Mouse (Mus musculus): Measurements from ENCODE around the gene Eapp.
"Not testable (repeated sequence)": the region's sequence is repeated elsewhere in the genome, so short reads cannot be mapped to it uniquely, and the experiment has no call there.

Eapp gene

DNA sequence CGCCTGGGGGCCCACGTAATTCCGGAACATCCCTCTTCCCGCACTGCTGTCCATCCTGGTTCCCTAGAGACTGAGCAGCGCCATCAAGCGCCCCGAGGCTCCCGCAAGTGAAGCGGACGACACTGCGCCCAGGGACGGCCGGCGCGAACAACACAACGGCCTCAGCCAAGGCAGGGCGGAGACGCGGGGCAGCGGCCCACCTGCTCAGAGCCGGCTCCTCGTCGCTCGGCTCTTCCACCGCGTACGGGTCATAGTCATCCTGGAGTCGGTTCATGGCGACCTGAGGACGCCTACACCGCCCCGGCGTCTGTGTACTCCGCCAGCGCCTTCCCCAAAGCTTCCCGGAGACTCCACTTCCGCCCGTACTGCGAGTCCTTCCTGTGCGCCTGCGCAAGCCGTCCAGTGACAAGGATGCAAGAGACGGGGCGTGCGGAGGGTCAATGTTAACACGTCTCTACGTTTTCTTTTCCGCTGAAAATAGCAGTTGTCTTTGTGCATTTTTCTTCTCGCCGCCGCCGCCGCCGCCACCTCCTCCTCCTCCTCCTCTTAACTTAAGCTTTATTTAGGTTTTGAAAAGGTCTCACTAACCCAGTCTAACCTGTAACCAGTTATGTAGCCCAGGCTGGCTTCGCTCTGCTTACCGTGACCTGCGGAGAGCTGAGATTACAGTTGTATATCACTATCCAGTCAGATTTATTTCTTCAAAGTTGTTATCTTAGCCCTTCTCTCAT is at the start of gene Eapp:
Gene Eapp, minus strand, starts transcription at position 387 of the 731 bp plus-strand sequence.
- DNase-seq (ENCODE audit: low spot score in 2 of 2) = peak; percentile 94 to 96

DNA sequence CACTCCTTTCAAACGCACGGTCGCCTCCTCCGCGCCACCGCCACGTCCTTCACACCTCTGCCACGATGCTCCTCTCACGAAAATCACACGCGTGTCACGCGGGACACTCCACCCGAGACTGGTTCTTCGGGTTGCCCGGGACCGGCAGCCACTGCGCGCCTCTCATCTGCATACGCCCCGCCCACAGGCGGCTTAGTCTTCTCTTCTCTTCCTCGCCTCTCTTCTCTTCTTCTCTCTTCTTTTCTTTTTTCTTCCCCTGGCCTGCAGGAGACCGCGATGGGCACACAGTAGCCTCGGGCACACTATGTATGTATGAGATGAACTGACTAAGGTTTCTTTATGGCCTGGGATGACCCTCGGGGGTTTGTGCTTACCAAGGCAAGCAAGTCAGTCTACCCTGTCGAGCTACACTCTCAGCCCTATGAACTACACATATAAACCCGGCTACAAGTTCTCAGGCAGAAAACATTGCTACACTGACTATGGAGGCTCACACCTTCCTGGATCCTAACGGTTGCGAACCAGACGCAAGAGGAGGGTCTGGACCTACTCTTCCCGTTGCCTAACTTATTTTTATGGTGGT is 43.1 kb upstream of the Eapp start:
- peak; percentile 15 to 24 for DNase-seq (ENCODE audit: low spot score in 2 of 2)

DNA sequence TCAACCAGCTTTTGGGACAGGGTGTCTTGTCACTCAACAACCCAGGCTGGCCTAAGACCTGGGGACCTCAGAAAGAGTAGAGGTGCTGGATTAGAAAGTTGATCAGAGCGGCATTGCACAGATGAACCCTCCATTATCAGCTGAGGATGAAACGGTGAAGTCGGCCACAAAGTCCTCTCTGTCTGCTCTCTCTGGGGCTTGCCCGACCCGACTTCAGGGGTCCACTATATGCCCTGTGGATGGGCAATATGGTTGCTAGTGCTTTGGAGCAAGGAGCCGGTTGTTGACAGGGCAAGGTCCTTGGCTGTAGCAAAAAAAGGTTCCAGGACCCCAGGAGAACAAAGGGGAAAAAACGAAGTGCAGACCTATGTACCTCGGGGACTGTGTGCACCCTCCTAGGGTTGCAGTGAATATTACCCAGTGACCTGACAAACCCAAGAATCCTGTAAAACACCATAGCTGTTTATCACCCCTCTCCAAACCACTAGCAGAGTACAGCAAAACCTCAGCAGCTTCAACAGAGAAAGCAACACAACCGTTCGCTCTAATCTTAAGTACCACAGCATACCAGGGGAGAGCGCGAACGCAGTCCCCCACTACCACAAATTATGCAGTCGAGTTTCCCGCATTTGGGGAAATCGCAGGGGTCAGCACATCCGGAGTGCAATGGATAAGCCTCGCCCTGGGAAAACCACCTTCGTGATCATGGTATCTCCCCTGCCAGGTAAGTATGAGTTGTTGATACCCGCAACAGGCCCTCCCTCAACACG is 42.4 kb upstream of the Eapp start:
- not testable (repeated sequence) for DNase-seq (ENCODE audit: low spot score in 2 of 2)

DNA sequence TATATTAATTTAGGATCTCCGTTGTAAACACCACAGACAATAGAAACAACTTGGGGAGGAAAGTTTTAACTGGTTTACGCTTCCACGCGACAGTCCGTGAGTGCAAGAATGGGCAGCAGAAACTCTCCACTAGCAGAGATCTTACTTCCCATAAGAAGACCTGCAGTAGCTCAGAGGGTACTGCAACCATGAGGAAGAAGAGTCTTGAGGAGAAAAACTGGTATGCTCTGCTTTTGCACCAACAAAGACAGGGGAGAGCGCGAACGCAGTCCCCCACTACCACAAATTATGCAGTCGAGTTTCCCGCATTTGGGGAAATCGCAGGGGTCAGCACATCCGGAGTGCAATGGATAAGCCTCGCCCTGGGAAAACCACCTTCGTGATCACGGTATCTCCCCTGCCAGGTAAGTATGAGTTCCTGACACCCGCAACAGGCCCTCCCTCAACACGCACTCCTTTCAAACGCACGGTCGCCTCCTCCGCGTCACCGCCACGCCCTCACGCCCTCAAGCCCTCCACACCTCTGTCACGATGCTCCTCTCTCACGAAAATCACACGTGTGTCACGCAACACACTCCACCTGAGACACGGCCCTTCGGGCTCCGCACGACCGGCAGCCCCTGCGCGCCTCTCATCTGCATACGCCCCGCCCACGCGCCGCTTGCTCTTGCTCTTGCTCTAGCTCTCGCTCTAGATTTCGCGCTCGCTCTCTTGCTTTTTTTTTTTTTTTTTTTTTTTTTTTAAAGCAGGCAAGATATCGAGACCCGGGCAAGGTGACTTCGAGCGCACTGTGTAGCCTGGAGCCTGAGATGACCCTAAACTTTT is 38.8 kb upstream of the Eapp start:
- DNase-seq (ENCODE audit: low spot score in 2 of 2) = not testable (repeated sequence)

DNA sequence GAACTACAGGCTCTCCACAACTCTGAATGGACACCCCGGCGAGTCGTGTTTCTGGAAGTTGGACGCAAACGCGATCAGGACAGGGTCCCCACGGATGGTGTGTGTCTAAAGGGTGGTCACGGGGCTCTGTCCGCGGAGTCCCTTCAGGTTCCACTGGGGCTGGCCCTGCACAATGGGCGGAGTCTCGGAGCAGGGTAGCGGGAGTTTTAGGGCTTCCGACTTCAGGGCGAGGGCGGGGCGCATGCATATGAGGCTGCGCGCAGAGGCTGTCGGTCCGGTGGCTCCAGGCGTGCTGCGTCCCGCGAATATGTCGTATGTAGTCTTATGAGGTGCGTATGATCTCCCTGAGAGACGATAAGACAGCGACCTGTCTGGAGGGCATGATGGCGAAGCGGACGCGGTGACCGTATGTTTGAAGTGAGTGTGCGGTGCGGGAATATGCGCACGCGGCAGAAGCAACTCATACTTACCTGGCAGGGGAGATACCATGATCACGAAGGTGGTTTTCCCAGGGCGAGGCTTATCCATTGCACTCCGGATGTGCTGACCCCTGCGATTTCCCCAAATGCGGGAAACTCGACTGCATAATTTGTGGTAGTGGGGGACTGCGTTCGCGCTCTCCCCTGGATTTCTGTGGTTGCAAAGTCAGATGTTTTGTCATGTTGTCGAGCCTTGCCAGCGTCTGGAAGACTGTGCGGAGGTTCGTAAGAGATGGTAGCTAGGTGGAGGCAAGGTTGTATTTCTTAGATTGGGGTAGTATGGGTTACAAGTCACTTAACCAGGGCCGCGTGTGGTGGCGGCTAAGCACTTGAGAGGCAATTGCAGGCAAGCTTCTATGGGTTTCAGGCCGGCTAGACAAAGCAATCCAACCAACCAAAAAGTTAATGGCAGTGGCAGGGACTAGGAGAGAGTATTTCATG is 33.7 kb upstream of the Eapp start:
- not testable (repeated sequence) for DNase-seq (ENCODE audit: low spot score in 2 of 2)

DNA sequence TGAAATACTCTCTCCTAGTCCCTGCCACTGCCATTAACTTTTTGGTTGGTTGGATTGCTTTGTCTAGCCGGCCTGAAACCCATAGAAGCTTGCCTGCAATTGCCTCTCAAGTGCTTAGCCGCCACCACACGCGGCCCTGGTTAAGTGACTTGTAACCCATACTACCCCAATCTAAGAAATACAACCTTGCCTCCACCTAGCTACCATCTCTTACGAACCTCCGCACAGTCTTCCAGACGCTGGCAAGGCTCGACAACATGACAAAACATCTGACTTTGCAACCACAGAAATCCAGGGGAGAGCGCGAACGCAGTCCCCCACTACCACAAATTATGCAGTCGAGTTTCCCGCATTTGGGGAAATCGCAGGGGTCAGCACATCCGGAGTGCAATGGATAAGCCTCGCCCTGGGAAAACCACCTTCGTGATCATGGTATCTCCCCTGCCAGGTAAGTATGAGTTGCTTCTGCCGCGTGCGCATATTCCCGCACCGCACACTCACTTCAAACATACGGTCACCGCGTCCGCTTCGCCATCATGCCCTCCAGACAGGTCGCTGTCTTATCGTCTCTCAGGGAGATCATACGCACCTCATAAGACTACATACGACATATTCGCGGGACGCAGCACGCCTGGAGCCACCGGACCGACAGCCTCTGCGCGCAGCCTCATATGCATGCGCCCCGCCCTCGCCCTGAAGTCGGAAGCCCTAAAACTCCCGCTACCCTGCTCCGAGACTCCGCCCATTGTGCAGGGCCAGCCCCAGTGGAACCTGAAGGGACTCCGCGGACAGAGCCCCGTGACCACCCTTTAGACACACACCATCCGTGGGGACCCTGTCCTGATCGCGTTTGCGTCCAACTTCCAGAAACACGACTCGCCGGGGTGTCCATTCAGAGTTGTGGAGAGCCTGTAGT is 23.4 kb upstream of the Eapp start:
- DNase-seq (ENCODE audit: low spot score in 2 of 2) = not testable (repeated sequence)

DNA sequence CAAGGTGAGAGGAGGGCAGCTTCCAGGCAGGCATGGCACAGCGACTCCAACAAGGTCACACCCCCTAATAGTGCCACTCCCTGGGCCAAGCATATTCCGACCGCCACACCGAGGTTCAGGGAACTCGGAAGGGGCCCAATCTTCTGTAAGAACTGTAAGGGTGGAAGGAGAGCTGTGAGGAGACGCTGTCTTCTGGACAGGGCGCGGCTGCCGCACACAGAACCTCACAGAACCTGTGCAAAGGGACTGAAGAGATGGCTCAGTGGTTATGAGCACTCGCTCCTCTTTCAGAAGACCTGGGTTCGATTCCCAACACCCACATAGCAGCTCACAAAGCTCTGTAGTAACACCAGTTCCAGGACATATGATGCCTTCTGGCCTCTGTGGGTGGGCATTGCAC is 21.8 kb upstream of the Eapp start:
- peak in 1 of 2 experiments; percentile 0 for DNase-seq (ENCODE audit: low spot score in 2 of 2)

DNA sequence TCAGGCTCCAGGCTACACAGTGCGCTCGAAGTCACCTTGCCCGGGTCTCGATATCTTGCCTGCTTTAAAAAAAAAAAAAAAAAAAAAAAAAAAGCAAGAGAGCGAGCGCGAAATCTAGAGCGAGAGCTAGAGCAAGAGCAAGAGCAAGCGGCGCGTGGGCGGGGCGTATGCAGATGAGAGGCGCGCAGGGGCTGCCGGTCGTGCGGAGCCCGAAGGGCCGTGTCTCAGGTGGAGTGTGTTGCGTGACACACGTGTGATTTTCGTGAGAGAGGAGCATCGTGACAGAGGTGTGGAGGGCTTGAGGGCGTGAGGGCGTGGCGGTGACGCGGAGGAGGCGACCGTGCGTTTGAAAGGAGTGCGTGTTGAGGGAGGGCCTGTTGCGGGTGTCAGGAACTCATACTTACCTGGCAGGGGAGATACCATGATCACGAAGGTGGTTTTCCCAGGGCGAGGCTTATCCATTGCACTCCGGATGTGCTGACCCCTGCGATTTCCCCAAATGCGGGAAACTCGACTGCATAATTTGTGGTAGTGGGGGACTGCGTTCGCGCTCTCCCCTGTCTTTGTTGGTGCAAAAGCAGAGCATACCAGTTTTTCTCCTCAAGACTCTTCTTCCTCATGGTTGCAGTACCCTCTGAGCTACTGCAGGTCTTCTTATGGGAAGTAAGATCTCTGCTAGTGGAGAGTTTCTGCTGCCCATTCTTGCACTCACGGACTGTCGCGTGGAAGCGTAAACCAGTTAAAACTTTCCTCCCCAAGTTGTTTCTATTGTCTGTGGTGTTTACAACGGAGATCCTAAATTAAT is 18.3 kb upstream of the Eapp start:
- DNase-seq (ENCODE audit: low spot score in 2 of 2) = peak; percentile 60 to 81

DNA sequence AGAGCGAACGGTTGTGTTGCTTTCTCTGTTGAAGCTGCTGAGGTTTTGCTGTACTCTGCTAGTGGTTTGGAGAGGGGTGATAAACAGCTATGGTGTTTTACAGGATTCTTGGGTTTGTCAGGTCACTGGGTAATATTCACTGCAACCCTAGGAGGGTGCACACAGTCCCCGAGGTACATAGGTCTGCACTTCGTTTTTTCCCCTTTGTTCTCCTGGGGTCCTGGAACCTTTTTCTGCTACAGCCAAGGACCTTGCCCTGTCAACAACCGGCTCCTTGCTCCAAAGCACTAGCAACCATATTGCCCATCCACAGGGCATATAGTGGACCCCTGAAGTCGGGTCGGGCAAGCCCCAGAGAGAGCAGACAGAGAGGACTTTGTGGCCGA is 14.8 kb upstream of the Eapp start:
- DNase-seq (ENCODE audit: low spot score in 2 of 2) = peak in 1 of 2 experiments; percentile 28

DNA sequence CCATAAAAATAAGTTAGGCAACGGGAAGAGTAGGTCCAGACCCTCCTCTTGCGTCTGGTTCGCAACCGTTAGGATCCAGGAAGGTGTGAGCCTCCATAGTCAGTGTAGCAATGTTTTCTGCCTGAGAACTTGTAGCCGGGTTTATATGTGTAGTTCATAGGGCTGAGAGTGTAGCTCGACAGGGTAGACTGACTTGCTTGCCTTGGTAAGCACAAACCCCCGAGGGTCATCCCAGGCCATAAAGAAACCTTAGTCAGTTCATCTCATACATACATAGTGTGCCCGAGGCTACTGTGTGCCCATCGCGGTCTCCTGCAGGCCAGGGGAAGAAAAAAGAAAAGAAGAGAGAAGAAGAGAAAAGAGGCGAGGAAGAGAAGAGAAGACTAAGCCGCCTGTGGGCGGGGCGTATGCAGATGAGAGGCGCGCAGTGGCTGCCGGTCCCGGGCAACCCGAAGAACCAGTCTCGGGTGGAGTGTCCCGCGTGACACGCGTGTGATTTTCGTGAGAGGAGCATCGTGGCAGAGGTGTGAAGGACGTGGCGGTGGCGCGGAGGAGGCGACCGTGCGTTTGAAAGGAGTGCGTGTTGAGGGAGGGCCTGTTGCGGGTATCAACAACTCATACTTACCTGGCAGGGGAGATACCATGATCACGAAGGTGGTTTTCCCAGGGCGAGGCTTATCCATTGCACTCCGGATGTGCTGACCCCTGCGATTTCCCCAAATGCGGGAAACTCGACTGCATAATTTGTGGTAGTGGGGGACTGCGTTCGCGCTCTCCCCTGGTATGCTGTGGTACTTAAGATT is 14.2 kb upstream of the Eapp start:
- DNase-seq (ENCODE audit: low spot score in 2 of 2) = not testable (repeated sequence)

DNA sequence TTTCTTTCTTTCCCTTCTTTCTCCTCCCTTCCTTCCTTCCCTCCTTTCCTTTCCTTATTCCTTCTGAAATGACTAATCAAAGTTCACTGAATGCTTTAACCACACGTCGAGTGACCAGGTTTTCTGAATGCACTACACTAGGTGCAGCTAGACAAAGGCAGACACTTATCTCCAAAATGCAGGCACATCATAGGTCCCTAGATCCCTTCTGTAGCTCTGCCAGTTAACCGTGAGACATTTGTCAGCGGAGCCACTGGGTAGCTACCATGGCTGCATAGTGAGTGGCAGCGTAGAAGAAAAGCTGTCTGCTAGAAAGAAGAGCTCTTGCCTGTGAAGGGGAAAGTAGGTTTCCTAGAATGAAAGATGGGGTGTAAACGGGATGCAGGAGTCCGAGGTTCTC is 3.7 kb upstream of the Eapp start:
- no peak for DNase-seq (ENCODE audit: low spot score in 2 of 2)

DNA sequence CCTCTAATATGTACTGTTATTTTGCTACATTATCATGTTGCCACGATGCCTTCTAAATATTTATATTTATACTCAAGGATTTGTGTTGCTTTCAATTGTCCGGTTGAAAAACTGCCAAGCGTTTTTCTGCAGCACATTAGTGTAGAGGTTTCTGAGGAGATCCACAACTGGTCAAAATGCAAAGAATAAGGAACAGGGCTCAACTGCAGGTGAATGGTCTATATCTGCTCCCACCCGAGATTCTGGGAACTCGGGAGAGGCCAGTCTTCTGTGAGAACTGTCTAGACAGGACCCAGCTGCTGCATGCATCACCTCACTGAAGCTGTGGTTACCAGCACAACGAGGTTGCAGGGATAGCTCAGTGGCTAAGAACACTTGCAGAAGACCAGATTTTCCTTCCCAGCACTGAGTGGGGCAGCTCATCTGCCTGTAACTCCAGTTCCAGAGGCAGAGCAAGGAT is 2.1 kb upstream of the Eapp start:
- DNase-seq (ENCODE audit: low spot score in 2 of 2) = peak in 1 of 2 experiments; percentile 16

DNA sequence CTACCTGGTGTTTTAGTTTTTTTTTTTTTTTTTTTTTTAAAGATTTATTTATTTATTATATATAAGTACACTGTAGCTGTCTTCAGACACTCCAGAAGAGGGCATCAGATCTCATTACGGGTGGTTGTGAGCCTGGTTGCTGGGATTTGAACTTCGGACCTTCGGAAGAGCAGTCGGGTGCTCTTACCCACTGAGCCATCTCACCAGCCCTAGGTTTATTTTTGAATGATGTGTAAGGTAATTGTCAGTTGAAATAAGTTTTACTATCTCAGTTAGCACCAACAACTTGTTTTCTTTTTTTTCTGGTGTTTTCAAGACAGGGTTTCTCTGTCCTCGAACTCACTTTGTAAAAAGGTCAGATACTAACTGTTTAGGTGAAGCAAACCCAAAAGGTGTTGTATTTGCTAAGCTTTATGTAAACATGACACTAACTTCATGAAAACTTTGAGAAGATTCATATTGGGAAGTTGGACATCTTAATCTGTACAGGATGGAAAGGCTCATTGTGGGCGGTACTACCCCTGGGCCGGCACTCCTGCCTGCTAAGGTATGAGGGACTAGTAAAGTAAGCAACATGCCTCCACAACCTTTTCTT is 1.4 kb upstream of the Eapp start:
- DNase-seq (ENCODE audit: low spot score in 2 of 2) = peak; percentile 31 to 42

DNA sequence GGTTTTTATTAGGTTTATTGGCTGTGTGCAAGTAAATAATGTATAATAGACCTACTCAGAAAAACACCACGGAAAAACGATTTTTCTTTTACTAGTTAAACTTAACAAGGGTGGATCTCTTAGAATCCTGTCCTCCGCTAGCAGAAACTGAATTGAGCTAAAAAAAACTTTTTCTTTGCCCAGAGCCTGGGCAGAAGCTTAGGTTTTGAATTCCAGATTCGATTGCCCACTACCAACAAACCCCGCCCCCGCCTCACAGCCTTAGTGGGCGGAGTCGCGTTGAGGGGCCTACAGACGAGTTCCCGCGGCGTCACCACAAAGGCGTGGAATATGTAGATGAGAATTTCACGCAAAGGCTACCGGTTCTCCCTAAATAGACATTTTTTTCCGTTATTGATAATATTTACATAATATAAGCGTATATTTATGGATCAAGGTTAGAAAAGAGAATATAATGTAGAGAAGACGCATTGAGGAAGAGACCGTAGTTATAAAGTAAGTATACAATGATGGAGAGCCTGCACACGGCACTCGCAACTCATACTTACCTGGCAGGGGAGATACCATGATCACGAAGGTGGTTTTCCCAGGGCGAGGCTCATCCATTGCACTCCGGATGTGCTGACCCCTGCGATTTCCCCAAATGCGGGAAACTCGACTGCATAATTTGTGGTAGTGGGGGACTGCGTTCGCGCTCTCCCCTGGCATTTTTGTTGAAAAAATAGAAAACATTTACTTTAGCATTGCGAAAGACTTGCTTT is 725 bp upstream of the Eapp start:
- DNase-seq (ENCODE audit: low spot score in 2 of 2) = peak; percentile 91 to 95

DNA sequence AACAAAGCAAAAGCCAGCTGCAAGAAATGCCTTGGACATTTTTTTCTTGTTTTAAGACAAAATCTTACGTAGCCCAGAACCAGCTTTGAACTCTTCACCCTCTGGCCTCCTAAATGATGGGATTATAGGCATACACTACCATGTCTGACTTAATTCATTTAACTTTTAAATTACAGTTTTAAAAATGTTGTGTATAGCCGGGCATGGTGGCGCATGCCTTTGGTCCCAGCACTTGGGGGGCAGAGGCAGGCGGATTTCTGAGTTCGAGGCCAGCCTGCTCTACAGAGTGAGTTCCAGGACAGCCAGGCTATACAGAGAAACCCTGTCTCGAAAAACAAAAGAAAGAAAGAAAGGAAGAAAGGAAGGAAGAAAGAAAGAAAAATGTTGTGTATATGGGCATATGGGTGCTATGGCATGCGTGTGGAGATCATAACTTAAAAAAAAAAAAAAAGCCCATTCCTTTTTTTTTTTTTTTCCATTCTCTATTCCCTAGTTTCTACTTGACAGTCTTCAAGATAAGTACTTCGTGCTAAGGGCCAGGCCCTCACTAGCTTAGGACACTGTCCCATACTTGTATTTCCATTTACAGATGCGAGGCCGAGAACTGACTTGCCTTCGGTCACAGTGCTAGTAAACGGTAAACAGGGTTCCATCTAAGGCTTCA is 718 bp downstream of the Eapp start:
- no peak for DNase-seq (ENCODE audit: low spot score in 2 of 2)

DNA sequence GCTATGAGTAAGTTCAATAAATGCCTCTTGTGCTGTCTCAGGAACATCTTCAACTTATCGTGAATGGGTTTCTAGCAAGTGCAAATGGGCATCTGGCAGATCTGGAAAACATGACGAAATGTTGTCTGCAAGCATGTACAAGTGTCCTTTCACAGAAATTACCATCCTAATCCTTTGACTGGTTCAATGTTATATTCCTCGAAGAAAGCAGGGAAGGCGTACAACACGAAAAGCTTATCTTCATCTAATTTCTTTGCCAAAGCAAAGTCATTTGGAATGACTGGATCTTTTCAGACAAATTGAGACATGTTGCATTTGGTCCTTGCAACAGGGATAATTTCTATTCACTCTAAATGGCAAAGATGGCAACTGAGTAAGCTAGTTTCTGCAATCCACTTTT is 6.6 kb downstream of the Eapp start:
- DNase-seq (ENCODE audit: low spot score in 2 of 2) = no peak
